Mouse (Mus musculus): ENCODE measurements around the gene Rnf208.

GRCm38 (mm10) chr2:25228431-25228889, 13.6 kb upstream of the Rnf208 start:
- peak; percentile 78 for TF ChIP-seq CTCF (IDR thresholded peaks at IDR 0.05; ENCODE audit: extremely low read depth, insufficient read length, insufficient replicate concordance, low read depth, low read length)
- 0 out of 2 replicates have a peak, but pooled peaks have one; percentile 32 for TF ChIP-seq POLR2A (IDR thresholded peaks at IDR 0.05; ENCODE audit: low read depth, low read length)

Data from small intestine, adult 2 months (tissue).